Comparison of ENCODE assay signal across 12 mouse cellular contexts in the genomic region with DNA sequence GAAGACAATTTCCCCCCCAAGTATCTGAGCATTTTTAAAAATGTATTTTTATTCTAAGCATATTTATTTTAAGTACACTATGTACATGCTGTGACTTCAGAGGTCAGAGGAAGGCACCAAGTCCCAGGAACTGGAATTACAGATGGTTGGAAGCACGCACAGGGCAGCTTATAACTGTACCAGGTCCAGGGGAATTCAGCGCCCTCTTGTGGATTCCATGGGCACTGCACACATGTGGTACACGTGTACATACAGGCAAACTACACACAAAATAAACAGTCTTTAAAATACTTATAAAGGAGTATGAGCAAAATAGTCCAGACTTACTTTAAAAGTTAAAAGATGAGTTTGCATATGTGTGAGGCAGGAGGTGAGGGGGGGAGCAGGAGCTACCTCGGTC. TPM values are rescaled to one million over a fixed set of nuclear protein-coding genes. Genes with fewer than 3 reads are reported as not detected.
A peak's percentile ranks its signal among the peaks of the same experiment; 100 is the strongest.
DNase-seq lines count a peak whose midpoint lies in the region; ATAC-seq and TF ChIP-seq lines count a peak whose summit lies in the region.
"Had no signal": no experiment of that assay in that cellular context is flagged by ENCODE, and none has a peak within 500 bp of the region (broad histone marks: within the 10 kb centered on the region; RNA-seq: fewer than 3 reads in every experiment).

No protein-coding gene starts in this region.

- no peak overlapping the region for H3K4me3 ChIP-seq in hindbrain, postnatal 0 days (ENCODE audit: low read length)
- no peak overlapping the region for H3K4me3 ChIP-seq in hindbrain, embryonic 14.5 days (replicated peaks; ENCODE audit: low read length)
- H3K4me3 ChIP-seq in midbrain, embryonic 11.5 days (ENCODE audit: low read depth, low read length), result no peak overlapping the region
- H3K4me3 ChIP-seq in midbrain, embryonic 13.5 days (replicated peaks), result no peak overlapping the region
- no peak overlapping the region for H3K4me3 ChIP-seq in small intestine, adult 2 months (ENCODE audit: low read depth, low read length)
- H3K4me3 ChIP-seq: embryonic facial prominence, embryonic 13.5 days; limb, embryonic 13.5 days; midbrain, embryonic 10.5 days had no signal

- no peak overlapping the region for H3K9ac ChIP-seq in hindbrain, postnatal 0 days (replicated peaks; ENCODE audit: low read length)
- no peak overlapping the region for H3K9ac ChIP-seq in hindbrain, embryonic 14.5 days
- H3K9ac ChIP-seq in midbrain, embryonic 11.5 days (ENCODE audit: low read length), result no peak overlapping the region
- H3K9ac ChIP-seq in midbrain, embryonic 13.5 days (replicated peaks), result no peak overlapping the region
- H3K9ac ChIP-seq: embryonic facial prominence, embryonic 13.5 days; limb, embryonic 13.5 days had no signal

- peak; percentile 27 for DNase-seq in hindbrain, postnatal 0 days (ENCODE audit: low spot score)
- no peak for DNase-seq in hindbrain, embryonic 14.5 days (ENCODE audit: low spot score)
- peak; percentile 84 for DNase-seq in midbrain, embryonic 11.5 days (ENCODE audit: low spot score, missing footprints)
- peak; percentile 76 for DNase-seq in R1 (ENCODE audit: low read depth, low spot score)
- DNase-seq in right cerebral cortex, adult 2 months (ENCODE audit: low spot score in 2 of 2), result no peak
- no peak for DNase-seq in layer of hippocampus, adult 9-10 months (ENCODE audit: low spot score)
- DNase-seq: kidney, postnatal 25 days had no signal

- no peaks in the 10 kb centered on the region for H3K36me3 ChIP-seq in hindbrain, postnatal 0 days (ENCODE audit: insufficient read depth, low read length)
- H3K36me3 ChIP-seq in hindbrain, embryonic 14.5 days (replicated peaks; ENCODE audit: control insufficient read depth, insufficient read depth), result no peaks in the 10 kb centered on the region
- H3K36me3 ChIP-seq in midbrain, embryonic 11.5 days (ENCODE audit: control insufficient read depth, insufficient read depth, low read length), result no peaks in the 10 kb centered on the region
- 0 out of 2 replicates have a peak, but pooled peaks cover 4% of the 10 kb centered on the region for H3K36me3 ChIP-seq in midbrain, embryonic 13.5 days
- no peaks in the 10 kb centered on the region for H3K36me3 ChIP-seq in small intestine, adult 2 months (ENCODE audit: control insufficient read depth, insufficient read depth, low read length)
- H3K36me3 ChIP-seq: embryonic facial prominence, embryonic 13.5 days; limb, embryonic 13.5 days; midbrain, embryonic 10.5 days had no signal

- no peak for ATAC-seq in hindbrain, postnatal 0 days
- no peak for ATAC-seq in hindbrain, embryonic 14.5 days (ENCODE audit: low FRiP score)
- no peak for ATAC-seq in midbrain, embryonic 11.5 days (ENCODE audit: low FRiP score)
- ATAC-seq in midbrain, embryonic 13.5 days, result no peak

- H3K27ac ChIP-seq in hindbrain, postnatal 0 days, result no peak overlapping the region
- no peak overlapping the region for H3K27ac ChIP-seq in hindbrain, embryonic 14.5 days
- no peak overlapping the region for H3K27ac ChIP-seq in midbrain, embryonic 11.5 days (ENCODE audit: low read depth, low read length)
- no peak overlapping the region for H3K27ac ChIP-seq in midbrain, embryonic 13.5 days
- no peak overlapping the region for H3K27ac ChIP-seq in small intestine, adult 2 months (ENCODE audit: insufficient read depth, low read depth, low read length)
- H3K27ac ChIP-seq: embryonic facial prominence, embryonic 13.5 days; limb, embryonic 13.5 days; midbrain, embryonic 10.5 days had no signal

- peak; percentile 59 for TF ChIP-seq CTCF in hindbrain, postnatal 0 days (IDR thresholded peaks at IDR 0.05; ENCODE audit: low read depth)
- peak; percentile 34; the same call in 1 of the 2 replicates for TF ChIP-seq CTCF in small intestine, adult 2 months (IDR thresholded peaks at IDR 0.05; ENCODE audit: extremely low read depth, insufficient read length, insufficient replicate concordance, low read depth, low read length)

- no peaks in the 10 kb centered on the region for H3K27me3 ChIP-seq in hindbrain, postnatal 0 days (ENCODE audit: insufficient read depth, low read length)
- no peaks in the 10 kb centered on the region for H3K27me3 ChIP-seq in hindbrain, embryonic 14.5 days (ENCODE audit: control insufficient read depth, insufficient read depth, low read length)
- H3K27me3 ChIP-seq in midbrain, embryonic 11.5 days (ENCODE audit: control insufficient read depth, insufficient read depth, low read length), result no peaks in the 10 kb centered on the region
- no peaks in the 10 kb centered on the region for H3K27me3 ChIP-seq in midbrain, embryonic 13.5 days
- H3K27me3 ChIP-seq in small intestine, adult 2 months (ENCODE audit: control insufficient read depth, insufficient read depth, low read length), result no peaks in the 10 kb centered on the region
- H3K27me3 ChIP-seq: embryonic facial prominence, embryonic 13.5 days; limb, embryonic 13.5 days had no signal

- peaks cover 6% of the 10 kb centered on the region; the same call in 1 of the 2 replicates for H3K4me1 ChIP-seq in hindbrain, postnatal 0 days (ENCODE audit: insufficient read depth, low read length)
- no peaks in the 10 kb centered on the region for H3K4me1 ChIP-seq in hindbrain, embryonic 14.5 days (replicated peaks; ENCODE audit: control insufficient read depth, insufficient read depth, low read length)
- H3K4me1 ChIP-seq in midbrain, embryonic 11.5 days (ENCODE audit: control insufficient read depth, insufficient read depth, low read length), result no peaks in the 10 kb centered on the region
- no peaks in the 10 kb centered on the region for H3K4me1 ChIP-seq in midbrain, embryonic 13.5 days (replicated peaks)
- H3K4me1 ChIP-seq in small intestine, adult 2 months (ENCODE audit: control insufficient read depth, insufficient read depth, insufficient read length, low read length), result no peaks in the 10 kb centered on the region

- WGBS in hindbrain, postnatal 0 days, result 82% methylated on average over 4 of the region's 4 CpGs
- 82% methylated on average over 4 of the region's 4 CpGs for WGBS in hindbrain, embryonic 14.5 days
- 82% methylated on average over 4 of the region's 4 CpGs for WGBS in midbrain, embryonic 11.5 days
- 84% methylated on average over 4 of the region's 4 CpGs for WGBS in midbrain, embryonic 13.5 days
- 80% methylated on average over 4 of the region's 4 CpGs for WGBS in small intestine, adult 2 months

- no peak for TF ChIP-seq POLR2A in small intestine, adult 2 months (IDR thresholded peaks at IDR 0.05; ENCODE audit: low read depth, low read length)

- no peaks in the 10 kb centered on the region for H3K9me3 ChIP-seq in hindbrain, postnatal 0 days (ENCODE audit: low read length)
- no peaks in the 10 kb centered on the region for H3K9me3 ChIP-seq in hindbrain, embryonic 14.5 days (ENCODE audit: control insufficient read depth, low read length)
- H3K9me3 ChIP-seq in midbrain, embryonic 11.5 days (ENCODE audit: control insufficient read depth, low read length), result no peaks in the 10 kb centered on the region
- no peaks in the 10 kb centered on the region for H3K9me3 ChIP-seq in midbrain, embryonic 13.5 days
- H3K9me3 ChIP-seq: embryonic facial prominence, embryonic 13.5 days; limb, embryonic 13.5 days; midbrain, embryonic 10.5 days had no signal

- no peak overlapping the region for H3K4me2 ChIP-seq in hindbrain, postnatal 0 days (ENCODE audit: low read depth, low read length)
- H3K4me2 ChIP-seq in hindbrain, embryonic 14.5 days (replicated peaks), result no peak overlapping the region
- no peak overlapping the region for H3K4me2 ChIP-seq in midbrain, embryonic 11.5 days
- H3K4me2 ChIP-seq in midbrain, embryonic 13.5 days (replicated peaks), result no peak overlapping the region
- H3K4me2 ChIP-seq: embryonic facial prominence, embryonic 13.5 days; limb, embryonic 13.5 days had no signal

RNA-seq across cellular contexts. Expression of a gene that starts 45.5 kb away (rescaled TPM):
- total RNA-seq in hindbrain, postnatal 0 days (2014; rRNA removed), result 68.7 and 74.1 TPM in 2 replicates
- 15.8 and 15.9 TPM in 2 replicates for polyA plus RNA-seq in hindbrain, postnatal 0 days (2015; fragmentation: Nextera tagmentation; extraction: Ambion mirVana)
- polyA plus RNA-seq in hindbrain, embryonic 14.5 days (2014; fragmentation: Nextera tagmentation; extraction: Ambion mirVana), result 16.9 and 18.8 TPM in 2 replicates
- polyA plus RNA-seq in midbrain, embryonic 11.5 days (2014; fragmentation: Nextera tagmentation; extraction: Ambion mirVana), result 3.8 and 4.5 TPM in 2 replicates
- polyA plus RNA-seq in midbrain, embryonic 13.5 days (2015; fragmentation: Nextera tagmentation; extraction: Ambion mirVana), result 7.6 and 8.6 TPM in 2 replicates
- polyA plus RNA-seq in small intestine, adult 2 months (2012; rRNA removed), result 2.3 and 2.8 TPM in 2 replicates

Comparison
In these comparisons a context has a peak if more than half of its experiments do, and no peak if none do; other contexts are left out.
1. DNase-seq: peak in hindbrain, postnatal 0 days (single experiment), midbrain, embryonic 11.5 days (single experiment) and R1 (single experiment); none in hindbrain, embryonic 14.5 days (single experiment), right cerebral cortex, adult 2 months (0 of 2) and layer of hippocampus, adult 9-10 months (single experiment).